Mouse (Mus musculus) kidney, adult 2 months (tissue): ENCODE data around the gene Mpp3. TPM values are rescaled to one million over a fixed set of nuclear protein-coding genes. Genes with fewer than 3 reads are reported as not detected.

Source experiments
- DNase-seq: peaks from one replicate; pipeline ENCODE4 v3.0.0; 2021
- H3K27ac ChIP-seq: fragments of 200-500 bp; 2 replicates; pipeline ENCODE4 v1.5.1; 2012; ENCODE audit warnings: low read depth, low read length, control low read depth, inconsistent platforms; ENCODE audit not compliant: insufficient read depth
- H3K27me3 ChIP-seq: fragments of 200-500 bp; replicated peaks from 2 replicates; pipeline ENCODE4 v1.6.1; 2012; ENCODE audit warnings: mild to moderate bottlenecking, moderate library complexity, low read length, inconsistent platforms; ENCODE audit not compliant: control insufficient read depth, insufficient read depth
- H3K36me3 ChIP-seq: fragments of 200-500 bp; 2 replicates; pipeline ENCODE4 v1.6.1; 2012; ENCODE audit warnings: mild to moderate bottlenecking, moderate library complexity, low read length, inconsistent platforms; ENCODE audit not compliant: control insufficient read depth, insufficient read depth
- H3K4me1 ChIP-seq: fragments of 200-500 bp; 2 replicates; pipeline ENCODE4 v1.6.1; 2011; ENCODE audit warnings: low read length; ENCODE audit not compliant: control insufficient read depth, insufficient read depth
- H3K4me3 ChIP-seq: fragments of 200-500 bp; 2 replicates; pipeline ENCODE4 v1.5.1; 2011; ENCODE audit warnings: mild to moderate bottlenecking, low read depth, low read length, control low read depth; ENCODE audit not compliant: insufficient read depth
- CTCF ChIP-seq: fragments of 200-500 bp; conservative IDR thresholded peaks from 2 replicates; pipeline ENCODE4 v1.5.1; 2011; ENCODE audit warnings: low read depth, mild to moderate bottlenecking, control low read depth, low read length, moderate library complexity, mixed read lengths; ENCODE audit not compliant: insufficient read depth, insufficient read length
- POLR2A ChIP-seq: fragments of 200-500 bp; IDR thresholded peaks from one replicate; pipeline ENCODE4 v1.6.1; 2011; ENCODE audit warnings: low read depth, low read length, control low read depth
- WGBS: fragments of 180-500 bp; shearing (Covaris S2); methylation state at CpG from one replicate; pipeline ENCODE4 v1.1.7; 2018; 5-methylcytosine and 5-hydroxymethylcytosine counted together
- polyA plus RNA-seq: library from polyadenylated mRNA; depleted of rRNA; stranded (reverse); fragments of >200 nt; gene quantifications from 2 replicates; pipeline ENCODE4 v1.2.3, GENCODE M21; 2012; rRNA removed

Gene Mpp3
- polyA plus RNA-seq, result 2.3 and 3.5 TPM in 2 replicates

GRCm38 (mm10) chr11:102028087-102028816 lies at the start of gene Mpp3:
Mpp3 (minus strand) TSS chr11:102028461.
- H3K4me1 ChIP-seq, result no peaks in the 10 kb centered on the region
- H3K36me3 ChIP-seq, result no peaks in the 10 kb centered on the region
- TF ChIP-seq POLR2A (no peak), CTCF (no peak)
- no peak within 1 kb of the TSS for H3K4me3 ChIP-seq
- WGBS, result 85% methylated on average over 6 of the region's 6 CpGs
- H3K27ac ChIP-seq, result no peak within 1 kb of the TSS
- H3K27me3 ChIP-seq, result no peaks in the 10 kb centered on the region
- DNase-seq, result no peak

DNA sequence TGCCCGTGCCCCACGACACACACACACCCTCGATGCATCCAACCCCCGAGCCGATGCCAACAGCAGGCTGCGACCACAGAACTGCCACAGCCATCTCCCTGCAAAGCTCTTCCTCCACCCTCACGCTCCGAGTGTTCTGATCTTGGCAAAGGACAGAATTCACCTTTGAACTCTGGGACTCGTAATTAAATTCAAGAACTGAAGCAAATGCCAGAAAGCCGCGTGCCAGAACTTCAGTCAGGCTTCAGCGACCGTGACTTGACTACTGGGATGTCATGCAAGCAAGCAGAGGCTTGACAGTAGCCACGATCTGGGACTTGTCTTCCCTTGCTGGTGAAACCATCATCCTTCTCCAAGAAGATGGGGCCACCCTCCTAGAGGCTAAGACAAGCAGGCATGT lies 45.5 kb upstream of the Mpp3 start:
- 39% methylated on average over 14 of the region's 14 CpGs for WGBS
- peak; percentile 83 for DNase-seq
- TF ChIP-seq POLR2A (no peak), CTCF (no peak)
- no peak overlapping the region for H3K27ac ChIP-seq
- no peaks in the 10 kb centered on the region for H3K27me3 ChIP-seq
- H3K4me3 ChIP-seq, result no peak overlapping the region
- no peaks in the 10 kb centered on the region for H3K4me1 ChIP-seq
- no peaks in the 10 kb centered on the region for H3K36me3 ChIP-seq

DNA sequence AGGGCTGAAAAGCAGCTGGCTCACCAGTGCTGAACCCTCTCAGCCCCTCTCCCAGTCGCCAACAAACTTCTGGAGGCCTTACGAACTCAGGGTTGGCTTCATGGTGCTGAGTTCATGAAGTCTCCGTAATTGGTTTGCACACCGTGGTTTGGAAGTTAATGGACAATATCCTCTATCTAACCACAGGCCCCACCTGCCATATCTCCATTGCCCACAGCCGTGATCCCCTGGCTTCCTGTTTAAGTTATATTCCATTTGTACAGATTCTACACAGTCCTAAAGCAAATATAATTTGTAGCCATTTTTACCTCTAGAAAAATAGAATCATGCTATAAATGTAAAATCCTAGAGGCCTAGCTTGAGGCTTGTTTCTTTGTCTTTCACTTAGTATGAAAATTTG lies 44.5 kb upstream of the Mpp3 start:
- H3K36me3 ChIP-seq, result no peaks in the 10 kb centered on the region
- H3K27ac ChIP-seq, result no peak overlapping the region
- no peaks in the 10 kb centered on the region for H3K4me1 ChIP-seq
- no peak for DNase-seq
- no peak for TF ChIP-seq POLR2A
- no peak for TF ChIP-seq CTCF
- 86% methylated on average over 5 of the region's 5 CpGs for WGBS
- H3K27me3 ChIP-seq, result no peaks in the 10 kb centered on the region
- H3K4me3 ChIP-seq, result no peak overlapping the region

GRCm38 (mm10) chr11:102070426-102070825 lies 42.2 kb upstream of the Mpp3 start:
- Histone ChIP-seq H3K27ac (no peak overlapping the region), H3K4me3 (no peak overlapping the region), H3K27me3 (no peaks in the 10 kb centered on the region), H3K4me1 (no peaks in the 10 kb centered on the region), H3K36me3 (no peaks in the 10 kb centered on the region)
- no peak for TF ChIP-seq CTCF
- no peak for TF ChIP-seq POLR2A
- 18% methylated on average over 13 of the region's 13 CpGs for WGBS
- DNase-seq, result no peak

DNA sequence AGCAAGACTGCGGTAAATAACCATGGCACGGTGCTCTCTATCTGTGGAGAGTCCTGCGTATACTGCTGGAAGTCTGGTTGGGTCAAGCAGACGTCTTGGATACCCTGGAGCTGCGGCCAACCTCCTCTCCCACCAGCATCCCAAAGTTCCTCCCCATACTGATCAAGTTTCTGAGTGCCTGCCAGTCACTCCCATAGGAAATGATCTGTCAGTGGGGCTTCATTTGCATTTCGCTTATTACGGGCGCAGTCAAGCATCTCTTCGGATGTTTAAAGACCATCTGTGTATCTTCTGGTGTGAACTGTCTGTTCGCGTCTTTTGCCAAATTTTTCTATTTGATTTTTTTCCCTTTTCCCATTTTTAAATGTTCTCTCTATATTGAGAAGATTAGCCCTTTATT lies 41.4 kb upstream of the Mpp3 start:
- DNase-seq, result no peak
- no peaks in the 10 kb centered on the region for H3K27me3 ChIP-seq
- 74% methylated on average over 11 of the region's 11 CpGs for WGBS
- H3K4me1 ChIP-seq, result no peaks in the 10 kb centered on the region
- no peaks in the 10 kb centered on the region for H3K36me3 ChIP-seq
- no peak overlapping the region for H3K27ac ChIP-seq
- no peak overlapping the region for H3K4me3 ChIP-seq
- TF ChIP-seq POLR2A (no peak), CTCF (no peak)

- WGBS, result 70% methylated on average over 2 of the region's 2 CpGs
- Histone ChIP-seq H3K36me3 (no peaks in the 10 kb centered on the region), H3K27me3 (no peaks in the 10 kb centered on the region), H3K4me1 (no peaks in the 10 kb centered on the region), H3K4me3 (no peak overlapping the region), H3K27ac (no peak overlapping the region)
- DNase-seq, result no peak
- TF ChIP-seq POLR2A (no peak), CTCF (peak; percentile 49)
Measured at GRCm38 (mm10) chr11:102068969-102069368, 40.7 kb upstream of the Mpp3 start.

- Histone ChIP-seq H3K27ac (no peak overlapping the region), H3K4me3 (no peak overlapping the region), H3K4me1 (no peaks in the 10 kb centered on the region), H3K27me3 (no peaks in the 10 kb centered on the region), H3K36me3 (no peaks in the 10 kb centered on the region)
- no peak for TF ChIP-seq CTCF
- no peak for TF ChIP-seq POLR2A
- no peak for DNase-seq
- WGBS, result 84% methylated on average over 13 of the region's 13 CpGs
Measured at GRCm38 (mm10) chr11:102063076-102063475, 34.8 kb upstream of the Mpp3 start.
